Mouse (Mus musculus) cortical plate, adult 2 months (tissue): ENCODE measurements around the gene Clrn2.
A peak's percentile ranks its signal among the peaks of the same experiment; 100 is the strongest.

Source experiments
- CTCF ChIP-seq: fragments of 200-500 bp; IDR thresholded peaks from 2 replicates; pipeline ENCODE4 v1.5.1; 2011; ENCODE audit warnings: mild to moderate bottlenecking, control low read depth, low read length; ENCODE audit not compliant: insufficient read depth; ENCODE audit errors: extremely low read depth
- POLR2A ChIP-seq: fragments of 200-500 bp; IDR thresholded peaks from 2 replicates; pipeline ENCODE4 v1.6.1; 2011; ENCODE audit warnings: mild to moderate bottlenecking, low read length, control low read depth; ENCODE audit not compliant: insufficient read depth; ENCODE audit errors: extremely low read depth

DNA sequence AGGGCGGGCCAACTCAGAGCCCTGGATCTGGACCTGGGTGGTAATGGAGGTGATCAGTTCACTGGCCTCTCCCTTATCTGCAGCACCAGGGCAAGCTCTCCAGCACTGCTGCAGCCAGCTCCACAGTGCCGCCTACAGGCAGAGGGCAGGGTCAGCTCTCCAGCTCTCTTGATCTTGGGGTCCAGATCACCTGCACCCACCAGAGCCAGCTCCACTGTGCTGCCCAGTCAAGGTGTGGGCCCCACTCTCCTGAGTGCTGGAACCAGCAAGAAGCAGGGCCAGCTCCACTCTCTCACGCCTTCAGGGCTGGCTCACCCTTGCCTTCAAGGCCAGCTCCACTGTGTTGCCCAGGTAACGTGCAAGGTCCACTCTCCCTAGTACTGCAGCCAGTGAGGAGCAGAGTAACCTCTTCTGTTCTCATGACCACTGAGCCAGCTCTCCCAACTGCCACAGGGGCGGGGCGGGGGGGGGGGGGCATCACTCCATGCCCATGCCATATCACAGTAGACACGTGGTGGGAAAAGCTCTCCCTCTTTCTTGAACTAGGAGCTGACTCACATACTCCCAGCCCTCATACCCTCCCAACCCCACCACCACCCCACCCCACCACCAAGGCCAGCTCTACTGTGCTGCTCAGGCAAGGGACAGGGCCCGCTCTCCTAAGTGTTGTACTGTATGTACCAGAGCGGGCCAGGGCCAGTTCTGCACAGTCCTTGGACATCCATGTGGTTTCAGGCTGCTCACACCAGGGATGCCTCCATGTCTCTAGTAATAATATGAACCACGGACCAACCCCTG is 33.5 kb upstream of the Clrn2 start:
- TF ChIP-seq CTCF (peak; percentile 41), POLR2A (no peak)
